Mouse (Mus musculus) spleen, adult 2 months (tissue): Measurements from ENCODE around the gene Nelfa. TPM values are rescaled to one million over a fixed set of nuclear protein-coding genes. Genes with fewer than 3 reads are reported as not detected.

Experiments used
- DNase-seq, 2 experiments: peaks; one replicate each; pipeline versions ENCODE4 v3.0.0 to v3.0.0-alpha.2; 2012 to 2021; ENCODE audit warnings: low spot score in 2 of 2, low read depth in 1 of 2
- H3K27ac ChIP-seq: fragments of 200-500 bp; 2 replicates; pipeline ENCODE4 v1.5.1; 2012; ENCODE audit warnings: low read length, inconsistent platforms; ENCODE audit not compliant: insufficient read depth
- H3K27me3 ChIP-seq: fragments of 200-500 bp; 2 replicates; pipeline ENCODE4 v1.6.1; 2012; ENCODE audit warnings: mild to moderate bottlenecking, moderate library complexity, low read length, inconsistent platforms; ENCODE audit not compliant: control insufficient read depth, insufficient read depth
- H3K36me3 ChIP-seq: fragments of 200-500 bp; 2 replicates; pipeline ENCODE4 v1.6.1; 2012; ENCODE audit warnings: mild to moderate bottlenecking, low read length, inconsistent platforms; ENCODE audit not compliant: control insufficient read depth, insufficient read depth
- H3K4me1 ChIP-seq: fragments of 200-500 bp; 2 replicates; pipeline ENCODE4 v1.6.1; 2011; ENCODE audit warnings: inconsistent platforms; ENCODE audit not compliant: control insufficient read depth, insufficient read depth, insufficient read length
- H3K4me3 ChIP-seq: fragments of 200-500 bp; 2 replicates; pipeline ENCODE4 v1.5.1; 2011; ENCODE audit warnings: mild to moderate bottlenecking, inconsistent platforms; ENCODE audit not compliant: insufficient read depth, insufficient read length; ENCODE audit errors: extremely low read depth
- CTCF ChIP-seq: fragments of 200-500 bp; IDR thresholded peaks from 2 replicates; pipeline ENCODE4 v1.5.1; 2011; ENCODE audit warnings: mild to moderate bottlenecking, inconsistent platforms; ENCODE audit not compliant: insufficient read depth, insufficient read length, insufficient replicate concordance; ENCODE audit errors: extremely low read depth
- POLR2A ChIP-seq: fragments of 200-500 bp; IDR thresholded peaks from 2 replicates; pipeline ENCODE4 v1.6.1; 2011; ENCODE audit warnings: low read depth, low read length, inconsistent platforms
- WGBS: fragments of 180-500 bp; shearing (Covaris S2); methylation state at CpG from one replicate; pipeline ENCODE4 v1.1.7; 2018; 5-methylcytosine and 5-hydroxymethylcytosine counted together
- polyA plus RNA-seq: library from polyadenylated mRNA; depleted of rRNA; stranded (reverse); fragments of >200 nt; gene quantifications from 2 replicates; pipeline ENCODE4 v1.2.3, GENCODE M21; 2012

The Nelfa gene
- polyA plus RNA-seq, 1 experiment: 29.8 TPM

DNA sequence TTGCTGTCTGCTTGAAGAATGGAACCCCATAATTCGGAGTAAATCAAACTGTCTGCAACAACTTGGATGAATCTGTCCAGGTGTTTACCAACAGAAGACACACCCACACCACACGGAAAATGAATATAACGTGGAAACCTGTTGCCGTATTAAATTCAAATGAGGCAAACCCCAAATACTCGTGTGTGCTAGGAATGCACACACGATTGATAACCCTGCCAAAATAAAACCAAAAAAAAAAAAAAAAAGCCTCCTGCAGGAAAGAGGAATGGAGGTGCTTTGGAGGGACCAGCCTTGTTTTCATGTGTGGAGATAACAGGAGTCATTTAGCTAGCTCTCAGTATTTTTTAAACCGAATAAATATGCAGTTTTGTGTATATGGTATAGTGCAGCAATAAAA is 1.3 kb downstream of the Nelfa start:
- Histone ChIP-seq H3K27ac (no peak overlapping the region), H3K27me3 (no peaks in the 10 kb centered on the region), H3K36me3 (peaks cover 3% of the 10 kb centered on the region; the same call in 1 of the 2 replicates), H3K4me1 (peaks cover 19% of the 10 kb centered on the region), H3K4me3 (peak overlapping the region; percentile 76; the same call in 1 of the 2 replicates)
- TF ChIP-seq POLR2A (no peak), CTCF (no peak)
- WGBS: 75% methylated on average over 7 of the region's 7 CpGs
- DNase-seq: no peak

DNA sequence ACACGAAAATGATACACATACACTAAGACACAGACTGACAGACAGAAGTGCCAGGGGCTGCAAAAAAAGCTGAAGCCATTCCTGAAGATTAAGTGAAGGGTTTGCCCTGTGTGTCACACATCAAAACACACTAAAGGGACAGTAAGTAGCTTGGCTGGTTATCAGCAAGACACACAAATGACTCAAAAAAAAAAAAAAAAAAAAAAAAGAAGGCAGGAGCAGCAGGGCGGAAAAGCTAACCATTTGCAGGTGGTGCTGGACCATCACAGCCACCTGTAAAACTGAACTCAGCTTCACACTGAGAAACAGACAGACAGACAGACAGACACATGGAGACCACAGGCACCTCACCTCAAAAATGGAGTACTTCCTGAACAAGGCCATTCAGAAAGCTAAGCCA is 2.1 kb downstream of the Nelfa start:
- no peak overlapping the region for H3K4me3 ChIP-seq
- no peak for DNase-seq
- TF ChIP-seq POLR2A (no peak), CTCF (no peak)
- 83% methylated on average over 2 of the region's 2 CpGs for WGBS
- H3K27me3 ChIP-seq: no peaks in the 10 kb centered on the region
- no peak overlapping the region for H3K27ac ChIP-seq
- peaks cover 3% of the 10 kb centered on the region; the same call in 1 of the 2 replicates for H3K36me3 ChIP-seq
- H3K4me1 ChIP-seq: peaks cover 19% of the 10 kb centered on the region

DNA sequence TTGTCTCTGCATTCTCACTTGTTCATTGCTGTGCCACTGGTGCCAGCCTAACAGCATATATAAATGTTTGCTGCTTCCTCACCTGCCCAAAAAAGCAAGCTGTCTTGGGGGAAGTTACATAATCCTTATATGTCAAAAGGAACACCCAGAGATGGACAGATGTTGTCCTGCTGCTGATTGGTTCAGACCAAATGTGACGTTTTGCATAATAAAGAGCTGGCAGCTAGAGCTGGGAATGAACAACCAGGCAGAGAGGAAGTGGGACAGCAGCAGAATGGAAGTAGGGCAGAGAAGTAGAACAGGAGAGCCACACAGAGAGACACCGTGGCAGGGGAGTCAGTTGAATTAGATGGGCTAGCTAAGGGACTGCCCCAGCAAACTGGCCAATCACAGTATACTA is 3.8 kb downstream of the Nelfa start:
- DNase-seq: no peak
- no peak for TF ChIP-seq CTCF
- TF ChIP-seq POLR2A: no peak
- H3K36me3 ChIP-seq: peaks cover 3% of the 10 kb centered on the region; the same call in 1 of the 2 replicates
- H3K27ac ChIP-seq: no peak overlapping the region
- H3K4me3 ChIP-seq: no peak overlapping the region
- no peaks in the 10 kb centered on the region for H3K27me3 ChIP-seq
- WGBS: 75% methylated on average over 2 of the region's 2 CpGs
- H3K4me1 ChIP-seq: peaks cover 17% of the 10 kb centered on the region

DNA sequence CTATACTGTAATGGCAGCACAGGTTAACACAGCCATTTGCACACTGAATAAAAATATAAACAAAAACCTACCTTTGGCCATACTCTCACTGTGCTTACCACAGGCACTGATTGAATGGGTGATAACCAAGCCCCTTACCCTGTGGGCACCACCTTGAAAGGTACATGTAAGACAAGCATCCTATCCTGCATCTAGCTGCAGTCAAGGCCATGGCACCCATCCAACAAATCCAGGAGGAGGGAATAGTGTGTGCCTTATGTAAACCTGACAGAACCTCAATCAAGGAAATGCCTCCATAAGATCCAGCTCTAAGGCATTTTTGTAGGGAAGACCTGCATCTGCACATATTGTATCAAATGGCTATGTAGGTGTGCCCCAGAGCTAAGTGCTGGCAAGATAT is 10.0 kb downstream of the Nelfa start:
- Histone ChIP-seq H3K4me1 (no peaks in the 10 kb centered on the region), H3K36me3 (peaks cover 8% of the 10 kb centered on the region), H3K27ac (no peak overlapping the region), H3K4me3 (no peak overlapping the region), H3K27me3 (no peaks in the 10 kb centered on the region)
- no peak for DNase-seq
- TF ChIP-seq POLR2A (no peak), CTCF (no peak)

DNA sequence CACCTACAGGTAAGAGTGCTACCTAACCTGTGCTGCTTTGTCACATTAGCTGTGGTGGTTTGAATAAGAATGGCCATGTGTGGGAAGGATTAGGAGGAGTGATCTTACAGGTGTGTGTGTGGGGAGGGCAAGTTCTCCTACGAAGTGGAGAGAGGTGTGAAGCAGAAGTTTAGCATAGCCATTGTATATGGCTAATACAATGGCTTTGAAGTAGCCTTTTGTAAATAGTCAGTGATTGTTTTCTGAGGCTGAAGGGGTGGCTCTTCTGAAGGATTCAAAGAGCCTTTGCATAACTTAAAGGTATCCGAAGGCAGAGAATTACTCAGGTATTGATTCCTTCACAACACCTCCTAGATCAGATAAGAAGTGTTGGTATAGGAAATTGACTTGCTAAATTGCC is 13.6 kb downstream of the Nelfa start:
- H3K36me3 ChIP-seq: peaks cover 23% of the 10 kb centered on the region
- TF ChIP-seq POLR2A (no peak), CTCF (no peak)
- 90% methylated on average over 2 of the region's 2 CpGs for WGBS

DNA sequence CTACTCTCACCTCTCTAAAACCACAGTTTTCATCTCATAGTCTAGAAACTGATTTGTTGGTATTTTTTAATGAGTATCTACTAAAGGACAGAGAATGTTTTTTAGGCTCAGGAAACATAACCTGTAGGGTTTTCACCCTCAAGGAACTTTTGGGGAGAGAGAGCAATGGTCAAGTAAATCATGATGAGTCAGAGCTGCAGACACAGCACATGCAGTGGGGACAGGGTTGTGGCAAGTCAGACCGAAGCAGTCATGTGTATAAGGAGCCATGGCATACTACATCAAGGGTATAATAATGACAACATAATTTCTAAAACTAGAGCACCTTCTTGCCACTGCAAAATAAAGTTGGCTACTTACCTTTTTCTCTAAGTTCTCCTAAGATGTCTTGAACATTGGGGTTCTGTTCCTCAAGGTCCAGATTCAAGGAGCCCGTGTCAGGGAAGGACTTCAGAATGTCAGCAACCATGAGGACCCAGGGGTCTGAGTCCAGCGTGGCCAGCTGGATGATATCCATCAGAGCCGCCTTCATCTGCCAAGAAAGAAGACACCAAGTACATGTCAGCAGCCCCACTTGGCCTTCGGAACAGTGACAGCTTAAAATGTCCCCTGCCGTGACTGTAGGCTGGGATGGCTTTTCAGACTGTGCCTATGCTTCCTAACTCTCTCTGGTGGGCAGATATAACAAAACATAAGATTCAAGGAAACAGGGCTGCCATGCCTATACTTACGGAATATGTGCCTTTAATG is 14.6 kb downstream of the Nelfa start:
- no peak overlapping the region for H3K4me3 ChIP-seq
- TF ChIP-seq CTCF (no peak), POLR2A (no peak)
- H3K27me3 ChIP-seq: no peaks in the 10 kb centered on the region
- no peak for DNase-seq
- no peaks in the 10 kb centered on the region for H3K4me1 ChIP-seq
- H3K27ac ChIP-seq: no peak overlapping the region
- peaks cover 24% of the 10 kb centered on the region for H3K36me3 ChIP-seq
- WGBS: 93% methylated on average over 7 of the region's 7 CpGs

More for the DNA sequence above, 13.6 kb downstream of the Nelfa start:
- H3K4me3 ChIP-seq: no peak overlapping the region
- no peaks in the 10 kb centered on the region for H3K27me3 ChIP-seq
- no peak for DNase-seq
- H3K27ac ChIP-seq: no peak overlapping the region
- no peaks in the 10 kb centered on the region for H3K4me1 ChIP-seq

DNA sequence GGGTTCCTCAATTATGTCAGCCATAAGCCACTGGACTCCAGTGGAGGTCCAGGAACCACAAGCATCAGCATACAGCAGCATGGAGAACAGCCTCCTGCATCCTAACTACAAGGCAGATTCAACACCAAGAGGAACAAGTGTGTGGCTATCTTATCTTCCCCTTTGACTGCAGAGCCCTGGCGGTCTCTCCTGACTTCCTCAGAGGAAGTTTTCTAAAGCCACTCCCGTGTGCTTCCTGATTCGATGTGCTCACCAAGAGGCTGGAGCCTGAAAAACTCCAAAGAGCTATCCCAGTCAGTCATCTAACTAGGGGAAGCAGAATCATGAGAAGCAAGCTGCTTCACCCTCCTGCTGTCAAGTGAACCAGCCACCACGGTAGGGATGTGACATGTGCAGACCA is 15.3 kb downstream of the Nelfa start:
- H3K36me3 ChIP-seq: peaks cover 24% of the 10 kb centered on the region
- no peak for DNase-seq
- H3K4me3 ChIP-seq: no peak overlapping the region
- WGBS: 29% methylated on average over 4 of the region's 4 CpGs
- H3K4me1 ChIP-seq: no peaks in the 10 kb centered on the region
- TF ChIP-seq CTCF (no peak), POLR2A (no peak)
- H3K27me3 ChIP-seq: no peaks in the 10 kb centered on the region
- H3K27ac ChIP-seq: no peak overlapping the region; the same call in 1 of the 2 replicates
